Mouse (Mus musculus): ENCODE data around the gene Grasp. TPM values are rescaled to one million over a fixed set of nuclear protein-coding genes. Genes with fewer than 3 reads are reported as not detected.

Grasp gene
- polyA plus RNA-seq, 1 experiment from 2014 or later: 0.37 TPM

GRCm38 (mm10) chr15:101228866-101229590 is 5.0 kb downstream of the Grasp start:
- H3K36me3 ChIP-seq (replicated peaks): no peaks in the 10 kb centered on the region
- H3K4me2 ChIP-seq: no peak overlapping the region
- no peak overlapping the region for H3K27ac ChIP-seq (replicated peaks)
- peaks cover 8% of the 10 kb centered on the region for H3K4me1 ChIP-seq (replicated peaks)
- 71% methylated on average over 21 of the region's 21 CpGs for WGBS (ENCODE audit: insufficient replicate concordance)
- H3K4me3 ChIP-seq (replicated peaks): no peak overlapping the region
- ATAC-seq (ENCODE audit: insufficient read depth): no peak
- H3K27me3 ChIP-seq: peaks cover 32% of the 10 kb centered on the region
- no peaks in the 10 kb centered on the region for H3K9me3 ChIP-seq (replicated peaks)
- H3K9ac ChIP-seq: no peak overlapping the region

GRCm38 (mm10) chr15:101230503-101230902 is 6.5 kb downstream of the Grasp start:
- H3K9me3 ChIP-seq (replicated peaks): no peaks in the 10 kb centered on the region
- no peak overlapping the region for H3K27ac ChIP-seq (replicated peaks)
- H3K27me3 ChIP-seq: peaks cover 18% of the 10 kb centered on the region
- no peak overlapping the region for H3K4me3 ChIP-seq (replicated peaks)
- H3K36me3 ChIP-seq (replicated peaks): no peaks in the 10 kb centered on the region
- H3K4me1 ChIP-seq (replicated peaks): no peaks in the 10 kb centered on the region
- no peak overlapping the region for H3K4me2 ChIP-seq
- no peak overlapping the region for H3K9ac ChIP-seq
- no peak for ATAC-seq (ENCODE audit: insufficient read depth)
- WGBS (ENCODE audit: insufficient replicate concordance): 84% methylated on average over 19 of the region's 19 CpGs

GRCm38 (mm10) chr15:101230995-101231647 is 7.1 kb downstream of the Grasp start:
- Histone ChIP-seq H3K27me3 (peaks cover 14% of the 10 kb centered on the region), H3K27ac (replicated peaks) (no peak overlapping the region), H3K9ac (no peak overlapping the region), H3K9me3 (replicated peaks) (no peaks in the 10 kb centered on the region), H3K4me2 (no peak overlapping the region), H3K4me3 (replicated peaks) (no peak overlapping the region), H3K36me3 (replicated peaks) (no peaks in the 10 kb centered on the region), H3K4me1 (replicated peaks) (no peaks in the 10 kb centered on the region)
- ATAC-seq (ENCODE audit: insufficient read depth): no peak
- 77% methylated on average over 23 of the region's 23 CpGs for WGBS (ENCODE audit: insufficient replicate concordance)

GRCm38 (mm10) chr15:101231648-101232180 is 7.7 kb downstream of the Grasp start:
- no peak for ATAC-seq (ENCODE audit: insufficient read depth)
- no peak overlapping the region for H3K4me2 ChIP-seq

GRCm38 (mm10) chr15:101232607-101233006 is 8.6 kb downstream of the Grasp start:
- Histone ChIP-seq H3K9ac (no peak overlapping the region), H3K27me3 (peaks cover 9% of the 10 kb centered on the region), H3K4me1 (replicated peaks) (no peaks in the 10 kb centered on the region), H3K36me3 (replicated peaks) (no peaks in the 10 kb centered on the region), H3K4me2 (no peak overlapping the region), H3K9me3 (replicated peaks) (no peaks in the 10 kb centered on the region), H3K4me3 (replicated peaks) (no peak overlapping the region), H3K27ac (replicated peaks) (no peak overlapping the region)
- 50% methylated on average over 4 of the region's 4 CpGs for WGBS (ENCODE audit: insufficient replicate concordance)
- no peak for ATAC-seq (ENCODE audit: insufficient read depth)

More at GRCm38 (mm10) chr15:101231648-101232180, 7.7 kb downstream of the Grasp start:
- 79% methylated on average over 56 of the region's 56 CpGs for WGBS (ENCODE audit: insufficient replicate concordance)
- Histone ChIP-seq H3K4me1 (replicated peaks) (no peaks in the 10 kb centered on the region), H3K9me3 (replicated peaks) (no peaks in the 10 kb centered on the region), H3K27ac (replicated peaks) (no peak overlapping the region), H3K9ac (no peak overlapping the region), H3K36me3 (replicated peaks) (no peaks in the 10 kb centered on the region), H3K4me3 (replicated peaks) (no peak overlapping the region), H3K27me3 (peaks cover 8% of the 10 kb centered on the region)

- no peak overlapping the region for H3K9ac ChIP-seq
- no peaks in the 10 kb centered on the region for H3K36me3 ChIP-seq (replicated peaks)
- peaks cover 13% of the 10 kb centered on the region; the same call in 1 of the 2 replicates for H3K27me3 ChIP-seq
- H3K4me3 ChIP-seq (replicated peaks): no peak overlapping the region
- no peak overlapping the region for H3K27ac ChIP-seq (replicated peaks)
- WGBS (ENCODE audit: insufficient replicate concordance): 54% methylated on average over 3 of the region's 3 CpGs
- no peaks in the 10 kb centered on the region for H3K9me3 ChIP-seq (replicated peaks)
- ATAC-seq (ENCODE audit: insufficient read depth): no peak
- no peaks in the 10 kb centered on the region for H3K4me1 ChIP-seq (replicated peaks)
- H3K4me2 ChIP-seq: no peak overlapping the region
These were observed 9.2 kb downstream of the Grasp start for GRCm38 (mm10) chr15:101233183-101233582.

GRCm38 (mm10) chr15:101233641-101234275 is 9.8 kb downstream of the Grasp start:
- 25% methylated on average over 11 of the region's 11 CpGs for WGBS (ENCODE audit: insufficient replicate concordance)
- no peak overlapping the region for H3K4me2 ChIP-seq
- peaks cover 18% of the 10 kb centered on the region for H3K27me3 ChIP-seq
- H3K4me3 ChIP-seq (replicated peaks): no peak overlapping the region
- no peaks in the 10 kb centered on the region for H3K36me3 ChIP-seq (replicated peaks)
- no peaks in the 10 kb centered on the region for H3K4me1 ChIP-seq (replicated peaks)
- no peak for ATAC-seq (ENCODE audit: insufficient read depth)
- no peak overlapping the region for H3K9ac ChIP-seq
- H3K9me3 ChIP-seq (replicated peaks): no peaks in the 10 kb centered on the region
- no peak overlapping the region for H3K27ac ChIP-seq (replicated peaks)

- 62% methylated on average over 10 of the region's 10 CpGs for WGBS (ENCODE audit: insufficient replicate concordance)
- Histone ChIP-seq H3K27me3 (peaks cover 27% of the 10 kb centered on the region), H3K4me2 (no peak overlapping the region), H3K9ac (no peak overlapping the region), H3K27ac (replicated peaks) (no peak overlapping the region), H3K36me3 (replicated peaks) (no peaks in the 10 kb centered on the region), H3K9me3 (replicated peaks) (no peaks in the 10 kb centered on the region), H3K4me3 (replicated peaks) (no peak overlapping the region), H3K4me1 (replicated peaks) (peaks cover 3% of the 10 kb centered on the region; the same call in 1 of the 2 replicates)
- no peak for ATAC-seq (ENCODE audit: insufficient read depth)
These were observed 10.8 kb downstream of the Grasp start for GRCm38 (mm10) chr15:101234611-101235341.

GRCm38 (mm10) chr15:101235342-101235698 is 11.3 kb downstream of the Grasp start:
- peaks cover 3% of the 10 kb centered on the region; the same call in 1 of the 2 replicates for H3K4me1 ChIP-seq (replicated peaks)
- H3K4me2 ChIP-seq: no peak overlapping the region
- no peak for ATAC-seq (ENCODE audit: insufficient read depth)
- H3K4me3 ChIP-seq (replicated peaks): no peak overlapping the region
- no peak overlapping the region for H3K27ac ChIP-seq (replicated peaks)
- no peak overlapping the region for H3K9ac ChIP-seq
- no peaks in the 10 kb centered on the region for H3K36me3 ChIP-seq (replicated peaks)
- WGBS (ENCODE audit: insufficient replicate concordance): 33% methylated on average over 5 of the region's 5 CpGs
- H3K9me3 ChIP-seq (replicated peaks): no peaks in the 10 kb centered on the region
- peaks cover 29% of the 10 kb centered on the region for H3K27me3 ChIP-seq

GRCm38 (mm10) chr15:101235728-101236327 is 11.8 kb downstream of the Grasp start:
- Histone ChIP-seq H3K4me1 (replicated peaks) (peaks cover 4% of the 10 kb centered on the region), H3K36me3 (replicated peaks) (no peaks in the 10 kb centered on the region), H3K9ac (no peak overlapping the region), H3K9me3 (replicated peaks) (no peaks in the 10 kb centered on the region), H3K27ac (replicated peaks) (no peak overlapping the region), H3K27me3 (peaks cover 29% of the 10 kb centered on the region), H3K4me2 (no peak overlapping the region), H3K4me3 (replicated peaks) (no peak overlapping the region)
- ATAC-seq (ENCODE audit: insufficient read depth): no peak
- WGBS (ENCODE audit: insufficient replicate concordance): 31% methylated on average over 12 of the region's 12 CpGs

All from liver, embryonic 15.5 days (tissue).